Mouse (Mus musculus) megakaryocyte, embryonic 14.5 days (primary cell): Measurements from ENCODE around the gene Capn3.

Experiments used
- FLI1 ChIP-seq: IDR thresholded peaks from 2 replicates; pipeline ENCODE4 v1.6.1; 2012; ENCODE audit warnings: low read length, inconsistent platforms, mixed read lengths
- GATA1 ChIP-seq: IDR thresholded peaks from 3 replicates; pipeline ENCODE4 v1.6.1; 2012; ENCODE audit warnings: mixed read lengths, low read length, inconsistent platforms, borderline replicate concordance

DNA sequence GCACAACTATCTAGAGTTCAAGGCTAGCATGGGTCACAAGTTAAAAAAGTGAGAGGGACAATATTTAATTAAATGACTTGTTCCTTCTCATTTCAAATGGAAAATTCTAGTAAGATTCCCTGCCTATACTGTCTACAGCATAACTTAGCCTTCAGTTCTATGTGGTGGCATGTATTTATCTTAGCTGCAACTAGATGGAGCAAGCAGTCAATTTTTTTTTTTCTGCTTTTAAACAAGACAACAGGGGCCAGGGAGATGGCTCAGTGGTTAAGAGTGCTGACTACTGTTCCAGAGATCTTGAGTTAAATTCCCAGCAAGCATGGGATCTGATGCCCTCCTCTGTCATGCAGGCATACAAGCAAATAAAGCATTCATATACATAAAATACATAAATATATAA, 73.7 kb downstream of the Capn3 start:
- TF ChIP-seq GATA1 (no peak), FLI1 (no peak)
